Mouse (Mus musculus) forebrain, embryonic 16.5 days (tissue): ENCODE results near the gene Gm9639. TPM values are rescaled to one million over a fixed set of nuclear protein-coding genes. Genes with fewer than 3 reads are reported as not detected.
"Not testable (repeated sequence)": the region's sequence is repeated elsewhere in the genome, so short reads cannot be mapped to it uniquely, and the experiment has no call there.

ENCODE experiments used
- ATAC-seq: fragments of 200-750 bp; cut with Nextera tagmentation; 2 replicates; pipeline ENCODE4 v1.8.0; 2017; ENCODE audit warnings: mild to moderate bottlenecking, moderate library complexity
- H3K27ac ChIP-seq: fragments of 300-500 bp; sonication (generic); 2 replicates; pipeline ENCODE4 v1.5.1; 2014; ENCODE audit warnings: low read length, control low read depth
- H3K27me3 ChIP-seq: fragments of 300-500 bp; sonication (generic); replicated peaks from 2 replicates; pipeline ENCODE4 v1.6.1; 2014; ENCODE audit warnings: low read length; ENCODE audit not compliant: control insufficient read depth, insufficient read depth
- H3K36me3 ChIP-seq: fragments of 300-500 bp; sonication (generic); 2 replicates; pipeline ENCODE4 v1.6.1; 2014; ENCODE audit not compliant: control insufficient read depth, insufficient read depth
- H3K4me1 ChIP-seq: fragments of 300-500 bp; sonication (generic); replicated peaks from 2 replicates; pipeline ENCODE4 v1.6.1; 2014; ENCODE audit warnings: low read length; ENCODE audit not compliant: control insufficient read depth, insufficient read depth
- H3K4me2 ChIP-seq: fragments of 300-500 bp; sonication (generic); 2 replicates; pipeline ENCODE4 v1.6.1; 2014; ENCODE audit warnings: mild to moderate bottlenecking, low read length, control low read depth
- H3K4me3 ChIP-seq: fragments of 300-500 bp; sonication (generic); replicated peaks from 2 replicates; pipeline ENCODE4 v1.5.1; 2014; ENCODE audit warnings: mild to moderate bottlenecking, low read length, control low read depth
- H3K9ac ChIP-seq: fragments of 300-500 bp; sonication (generic); replicated peaks from 2 replicates; pipeline ENCODE4 v1.6.1; 2014; ENCODE audit warnings: low read depth, low read length, control low read depth
- H3K9me3 ChIP-seq: fragments of 300-500 bp; sonication (generic); 2 replicates; pipeline ENCODE4 v1.6.1; 2016; ENCODE audit warnings: low read length; ENCODE audit not compliant: control insufficient read depth
- WGBS: fragments of 180-500 bp; shearing (Covaris S2); extraction: QIAGEN DNeasy Blood & Tissue Kit; methylation state at CpG from one replicate; pipeline ENCODE4 v1.1.7; 2014; 5-methylcytosine and 5-hydroxymethylcytosine counted together
- polyA plus RNA-seq: library from polyadenylated mRNA; unstranded; fragments of >200 nt; fragmentation: Nextera tagmentation; extraction: Ambion mirVana; gene quantifications from 2 replicates; pipeline ENCODE4 v1.2.1, GENCODE M21; 2015

Gm9639 gene
- polyA plus RNA-seq, 1 experiment from 2014 or later: not detected

- not testable (repeated sequence) for ATAC-seq, H3K9ac ChIP-seq, H3K9me3 ChIP-seq, H3K36me3 ChIP-seq, H3K27me3 ChIP-seq, H3K4me2 ChIP-seq, H3K4me3 ChIP-seq, H3K27ac ChIP-seq, H3K4me1 ChIP-seq
- WGBS: 92% methylated on average over 1 of the region's 1 CpGs
Observed at GRCm38 (mm10) chr10:77771225-77771624, 23.7 kb downstream of the Gm9639 start, which contains the start of gene Gm3238. TSS of gene Gm3238 (minus strand) at chr10:77771325.

GRCm38 (mm10) chr10:77769727-77770126 is 25.1 kb downstream of the Gm9639 start:
- Histone ChIP-seq H3K9ac (no peak overlapping the region), H3K4me2 (no peak overlapping the region), H3K4me3 (no peak overlapping the region), H3K4me1 (no peaks in the 10 kb centered on the region), H3K9me3 (no peaks in the 10 kb centered on the region), H3K36me3 (no peaks in the 10 kb centered on the region), H3K27me3 (no peaks in the 10 kb centered on the region), H3K27ac (no peak overlapping the region)
- ATAC-seq: no peak
- WGBS: 88% methylated on average over 1 of the region's 1 CpGs

GRCm38 (mm10) chr10:77759582-77759981 is 35.3 kb downstream of the Gm9639 start, which contains the start of gene Gm3233:
TSS of gene Gm3233 (minus strand) at chr10:77759682.
- not testable (repeated sequence) for H3K27me3 ChIP-seq, H3K4me1 ChIP-seq, H3K4me2 ChIP-seq, H3K36me3 ChIP-seq, ATAC-seq, H3K9me3 ChIP-seq, H3K9ac ChIP-seq, H3K27ac ChIP-seq, H3K4me3 ChIP-seq
- no CpG with 5 or more reads among the region's 1 CpGs for WGBS

- H3K27ac ChIP-seq: no peak overlapping the region
- H3K4me2 ChIP-seq: no peak overlapping the region
- no peaks in the 10 kb centered on the region for H3K36me3 ChIP-seq
- H3K9me3 ChIP-seq: no peaks in the 10 kb centered on the region
- ATAC-seq: no peak
- H3K9ac ChIP-seq: no peak overlapping the region
- H3K27me3 ChIP-seq: no peaks in the 10 kb centered on the region
- no peak overlapping the region for H3K4me3 ChIP-seq
- no peaks in the 10 kb centered on the region for H3K4me1 ChIP-seq
Observed at GRCm38 (mm10) chr10:77753448-77753847, 41.4 kb downstream of the Gm9639 start.

GRCm38 (mm10) chr10:77752312-77752711 is 42.6 kb downstream of the Gm9639 start:
- not testable (repeated sequence) for H3K27ac ChIP-seq, H3K4me2 ChIP-seq, H3K4me1 ChIP-seq, ATAC-seq, H3K27me3 ChIP-seq, H3K9me3 ChIP-seq, H3K9ac ChIP-seq, H3K36me3 ChIP-seq, H3K4me3 ChIP-seq
- WGBS: 64% methylated on average over 3 of the region's 3 CpGs

GRCm38 (mm10) chr10:77751254-77751653 is 43.6 kb downstream of the Gm9639 start, which contains the start of gene Gm9736:
TSS of gene Gm9736 (minus strand) at chr10:77751354.
- H3K27ac ChIP-seq, H3K36me3 ChIP-seq, H3K4me1 ChIP-seq, ATAC-seq, H3K9me3 ChIP-seq, H3K27me3 ChIP-seq, H3K4me3 ChIP-seq, H3K4me2 ChIP-seq, H3K9ac ChIP-seq: not testable (repeated sequence)
- 71% methylated on average over 1 of the region's 1 CpGs for WGBS

- not testable (repeated sequence) for H3K27ac ChIP-seq
- 56% methylated on average over 1 of the region's 1 CpGs for WGBS
Observed at GRCm38 (mm10) chr10:77750686-77751085, 44.2 kb downstream of the Gm9639 start.

More at GRCm38 (mm10) chr10:77750686-77751085, 44.2 kb downstream of the Gm9639 start:
- H3K36me3 ChIP-seq, H3K9me3 ChIP-seq, H3K9ac ChIP-seq, H3K4me3 ChIP-seq, H3K27me3 ChIP-seq, H3K4me2 ChIP-seq, ATAC-seq, H3K4me1 ChIP-seq: not testable (repeated sequence)

Other genes starting within 250 kb of the Gm9639 start
- gene Pttg1ip, start 213.4 kb downstream of the Gm9639 start, polyA plus RNA-seq: 73.3 and 80.5 TPM in 2 replicates
- 335 and 349 TPM in 2 replicates for gene Sumo3, start 189.0 kb downstream of the Gm9639 start, polyA plus RNA-seq
- 1.2 and 8.4 TPM in 2 replicates for gene Gm49325, start 188.9 kb downstream of the Gm9639 start, polyA plus RNA-seq
- gene Ube2g2, start 172.8 kb downstream of the Gm9639 start, polyA plus RNA-seq: 107 and 114 TPM in 2 replicates
- 0.30 and 0.39 TPM in 2 replicates for gene Tspear, start 108.5 kb downstream of the Gm9639 start, polyA plus RNA-seq
- not detected in 2 replicates for gene Gm19402, start 104.3 kb downstream of the Gm9639 start, polyA plus RNA-seq
- gene Gm9508, start 97.8 kb downstream of the Gm9639 start, polyA plus RNA-seq: not detected in 2 replicates
- not detected in 2 replicates for gene Gm10272, start 88.5 kb downstream of the Gm9639 start, polyA plus RNA-seq
- not detected in 2 replicates for gene Gm10024, start 83.6 kb downstream of the Gm9639 start, polyA plus RNA-seq
- not detected in 2 replicates for gene Gm10142, start 79.3 kb downstream of the Gm9639 start, polyA plus RNA-seq
- not detected in 2 replicates for gene Krtap12-1, start 74.5 kb downstream of the Gm9639 start, polyA plus RNA-seq
- gene Gm10100, start 68.6 kb downstream of the Gm9639 start, polyA plus RNA-seq: not detected in 2 replicates
- gene Gm18596, start 52.4 kb downstream of the Gm9639 start, polyA plus RNA-seq: not detected in 2 replicates
- gene Gm9736, start 43.7 kb downstream of the Gm9639 start, polyA plus RNA-seq: not detected in 2 replicates
- not detected in 2 replicates for gene Gm3233, start 35.4 kb downstream of the Gm9639 start, polyA plus RNA-seq
- gene Gm3238, start 23.8 kb downstream of the Gm9639 start, polyA plus RNA-seq: not detected in 2 replicates
- gene Gm7138, start 18.1 kb downstream of the Gm9639 start, polyA plus RNA-seq: not detected in 2 replicates
- gene Gm3250, start 12.5 kb downstream of the Gm9639 start, polyA plus RNA-seq: not detected in 2 replicates
- not detected in 2 replicates for gene Gm7137, start 6.9 kb downstream of the Gm9639 start, polyA plus RNA-seq
- gene Gm19668, start 4.1 kb upstream of the Gm9639 start, polyA plus RNA-seq: not detected in 2 replicates
- not detected in 2 replicates for gene Gm9507, start 16.8 kb upstream of the Gm9639 start, polyA plus RNA-seq
- not detected in 2 replicates for gene Gm2696, start 19.6 kb upstream of the Gm9639 start, polyA plus RNA-seq
- gene Krtap10-4, start 32.0 kb upstream of the Gm9639 start, polyA plus RNA-seq: not detected in 2 replicates
- gene Krtap10-10, start 40.9 kb upstream of the Gm9639 start, polyA plus RNA-seq: not detected in 2 replicates
- not detected in 2 replicates for gene Gm36176, start 51.7 kb upstream of the Gm9639 start, polyA plus RNA-seq
- not detected in 2 replicates for gene Gm10318, start 57.8 kb upstream of the Gm9639 start, polyA plus RNA-seq
- gene Gm3285, start 66.9 kb upstream of the Gm9639 start, polyA plus RNA-seq: not detected in 2 replicates
- 10.9 and 15.7 TPM in 2 replicates for gene Lrrc3, start 107.5 kb upstream of the Gm9639 start, polyA plus RNA-seq
- gene Trpm2, start 175.5 kb upstream of the Gm9639 start, polyA plus RNA-seq: 3.0 and 5.0 TPM in 2 replicates
- 33.7 and 36.0 TPM in 2 replicates for gene 1810043G02Rik, start 183.4 kb upstream of the Gm9639 start, polyA plus RNA-seq
- gene Pfkl, start 215.0 kb upstream of the Gm9639 start, polyA plus RNA-seq: 109 and 117 TPM in 2 replicates
- not detected in 2 replicates for gene Dnmt3l, start 246.9 kb upstream of the Gm9639 start, polyA plus RNA-seq
- 0.34 TPM in 1 of 2 replicates, not detected in the other for gene Aire, start 248.5 kb upstream of the Gm9639 start, polyA plus RNA-seq